Mouse (Mus musculus) left cerebral cortex, adult 2 months (tissue): Measurements from ENCODE around the gene Scamp3. TPM values are rescaled to one million over a fixed set of nuclear protein-coding genes. Genes with fewer than 3 reads are reported as not detected.

Experiments used
- DNase-seq, 2 experiments: peaks; one replicate each; pipeline ENCODE4 v3.0.0; 2021 to 2022; ENCODE audit warnings: low spot score in 2 of 2, mixed read lengths in 1 of 2; ENCODE audit errors: extremely low spot score in 1 of 2
- H3K27ac ChIP-seq: fragments of 200-600 bp; 2 replicates; pipeline ENCODE4 v1.8.1; 2022
- H3K4me3 ChIP-seq: fragments of 200-600 bp; 2 replicates; pipeline ENCODE4 v1.8.1; 2022
- CTCF ChIP-seq: fragments of 200-600 bp; IDR thresholded peaks from 2 replicates; pipeline ENCODE4 v1.8.1; 2022; ENCODE audit warnings: antibody characterized with exemption, mild to moderate bottlenecking, moderate library complexity
- intact Hi-C: fragments of 180-260 bp; cut with DNase I; formaldehyde crosslinking; loops from one replicate; pipeline ENCODE4 v1.15.1; 2025
- microRNA-seq, 2 experiments: library from miRNA; unstranded; fragments of <30 nt; microRNA quantifications; one replicate each; pipeline ENCODE4 v1.2.0; 2021
- total RNA-seq, 2 experiments: library from RNA; stranded (reverse); gene quantifications; 2 replicates each; pipeline ENCODE4 v1.2.3; 2021

The Scamp3 gene
- total RNA-seq, 2 experiments from 2014 or later = 64.0 to 64.7 TPM

DNA sequence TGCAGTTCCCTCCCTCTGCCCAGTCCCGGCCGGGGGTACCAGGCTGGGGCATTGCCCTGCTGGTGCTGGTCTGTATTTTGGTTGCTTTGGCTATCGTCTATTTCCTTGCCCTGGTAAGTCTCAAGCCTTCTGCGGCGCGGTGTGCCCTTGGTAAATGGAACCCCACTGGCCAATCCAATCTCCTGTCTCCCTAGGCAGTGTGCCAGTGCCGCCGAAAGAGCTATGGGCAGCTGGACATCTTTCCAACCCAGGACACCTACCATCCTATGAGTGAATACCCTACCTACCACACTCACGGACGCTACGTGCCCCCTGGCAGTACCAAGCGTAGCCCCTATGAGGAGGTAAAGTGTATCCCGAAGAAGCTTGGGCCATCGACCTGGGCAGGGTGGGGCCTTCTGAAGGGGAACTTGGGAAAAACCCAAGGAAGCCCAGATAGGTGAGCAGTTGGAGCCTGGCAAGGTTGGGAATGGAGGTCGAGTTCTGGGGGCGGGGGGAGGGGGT lies 54.6 kb downstream of the Scamp3 start:
- intact Hi-C loops = no loop called here
- no peak for TF ChIP-seq CTCF
- Histone ChIP-seq H3K27ac (no peak overlapping the region), H3K4me3 (no peak overlapping the region)
- DNase-seq = no peak

Small RNA genes lying within 50 kb of the gene (microRNA-seq; reads per million reads assigned to microRNA genes)
- 5,431 to 9,006 reads per million in 2 experiments for gene Mir92b

Other genes starting within 250 kb of the Scamp3 start
- 10 to 100 TPM; 96.1 to 96.9 TPM for gene Ash1l, start 226.9 kb upstream of the Scamp3 start, total RNA-seq
- gene Dap3, start 226.3 kb upstream of the Scamp3 start, total RNA-seq = 100 to 1,000 TPM in 1 of 2 experiments, 10 to 100 TPM in 1; 97.5 to 113 TPM
- 100 to 1,000 TPM; 189 to 199 TPM for gene Rusc1, start 84.2 kb upstream of the Scamp3 start, total RNA-seq
- not detected for gene Gm43738, start 76.4 kb upstream of the Scamp3 start, total RNA-seq
- 10 to 100 TPM; 78.1 to 79.6 TPM for gene Fdps, start 75.5 kb upstream of the Scamp3 start, total RNA-seq
- not detected for gene Pklr, start 41.3 kb upstream of the Scamp3 start, total RNA-seq
- gene Hcn3, start 17.3 kb upstream of the Scamp3 start, total RNA-seq = 10 to 100 TPM; 14.9 to 20.9 TPM
- gene Clk2, start 12.7 kb upstream of the Scamp3 start, total RNA-seq = 10 to 100 TPM; 45.6 to 46.3 TPM
- gene Fam189b, start 5.7 kb downstream of the Scamp3 start, total RNA-seq = 10 to 100 TPM; 56.9 to 60.4 TPM
- gene Gba, start 25.5 kb downstream of the Scamp3 start, total RNA-seq = 10 to 100 TPM; 64.9 to 66.8 TPM
- gene Thbs3, start 37.7 kb downstream of the Scamp3 start, total RNA-seq = 10 to 100 TPM; 21.2 to 21.9 TPM
- gene Mtx1, start 49.6 kb downstream of the Scamp3 start, total RNA-seq = 10 to 100 TPM; 96.2 to 99.9 TPM
- gene Muc1, start 51.6 kb downstream of the Scamp3 start, total RNA-seq = under 1 TPM; 0.29 to 0.33 TPM
- gene Krtcap2, start 68.5 kb downstream of the Scamp3 start, total RNA-seq = 10 to 100 TPM; 63.2 to 71.4 TPM
- gene Trim46, start 68.8 kb downstream of the Scamp3 start, total RNA-seq = 10 to 100 TPM; 82.8 to 85.1 TPM
- gene Dpm3, start 81.9 kb downstream of the Scamp3 start, total RNA-seq = 10 to 100 TPM; 50.9 to 53.1 TPM
- gene Slc50a1, start 93.1 kb downstream of the Scamp3 start, total RNA-seq = 10 to 100 TPM; 36.0 to 38.6 TPM
- gene Efna1, start 103.7 kb downstream of the Scamp3 start, total RNA-seq = 1 to 10 TPM; 5.5 to 5.9 TPM
- gene Efna3, start 145.5 kb downstream of the Scamp3 start, total RNA-seq = 10 to 100 TPM; 49.3 to 55.0 TPM
- gene Efna4, start 160.6 kb downstream of the Scamp3 start, total RNA-seq = under 1 TPM in 1 of 2 experiments, not detected in 1; 0.21 TPM
- 100 to 1,000 TPM; 106 to 115 TPM for gene Adam15, start 172.5 kb downstream of the Scamp3 start, total RNA-seq
- under 1 TPM; 0.29 to 0.40 TPM for gene Dcst2, start 184.5 kb downstream of the Scamp3 start, total RNA-seq
- under 1 TPM in 1 of 2 experiments, not detected in 1; 0.28 TPM for gene Dcst1, start 187.8 kb downstream of the Scamp3 start, total RNA-seq
- 10 to 100 TPM; 12.4 to 13.2 TPM for gene Zbtb7b, start 217.3 kb downstream of the Scamp3 start, total RNA-seq
- 1 to 10 TPM; 1.1 to 3.5 TPM for gene Lenep, start 225.3 kb downstream of the Scamp3 start, total RNA-seq
- gene Flad1, start 234.4 kb downstream of the Scamp3 start, total RNA-seq = 10 to 100 TPM; 34.5 to 37.8 TPM
- 1 to 10 TPM; 1.8 to 2.3 TPM for gene Cks1b, start 240.9 kb downstream of the Scamp3 start, total RNA-seq
- 10 to 100 TPM; 12.9 to 16.4 TPM for gene Shc1, start 241.0 kb downstream of the Scamp3 start, total RNA-seq